Mouse (Mus musculus): ENCODE results near the gene Hmx3. TPM values are rescaled to one million over a fixed set of nuclear protein-coding genes. Genes with fewer than 3 reads are reported as not detected.

Hmx3 gene
- polyA plus RNA-seq, 1 experiment from 2014 or later = 0.91 TPM

DNA sequence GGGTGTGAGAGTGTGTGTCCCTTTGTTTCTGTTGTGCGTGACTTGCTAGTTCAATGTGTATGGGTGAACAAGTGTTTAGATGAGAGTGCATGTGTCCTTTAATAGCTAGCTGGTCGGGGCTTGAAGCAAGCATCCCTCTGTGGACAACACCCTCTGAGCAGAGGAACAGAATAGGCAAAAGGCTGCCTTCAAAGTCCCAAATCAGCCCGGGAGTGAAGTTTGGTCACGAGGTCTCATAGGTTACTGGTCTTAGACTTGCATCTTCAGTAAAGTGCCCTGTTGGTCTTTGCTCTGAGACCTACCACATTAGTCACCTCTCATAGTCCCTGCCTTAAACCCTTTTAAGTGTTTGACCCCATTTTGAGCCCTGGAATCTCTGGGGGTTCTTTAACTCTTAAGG is 8.8 kb downstream of the Hmx3 start:
- no peak overlapping the region for H3K9ac ChIP-seq (ENCODE audit: low read depth, low read length)
- no peak overlapping the region for H3K27ac ChIP-seq (ENCODE audit: low read depth, low read length)
- no peaks in the 10 kb centered on the region for H3K4me1 ChIP-seq (replicated peaks; ENCODE audit: control insufficient read depth, insufficient read depth, low read length)
- ATAC-seq = no peak
- no peak overlapping the region for H3K4me3 ChIP-seq (ENCODE audit: low read depth, low read length)
- no peaks in the 10 kb centered on the region for H3K36me3 ChIP-seq (ENCODE audit: control insufficient read depth, insufficient read depth)
- 5% methylated on average over 4 of the region's 4 CpGs for WGBS
- no peak for TF ChIP-seq CTCF (IDR thresholded peaks at IDR 0.05; ENCODE audit: low read depth)
- H3K9me3 ChIP-seq (ENCODE audit: control insufficient read depth) = no peaks in the 10 kb centered on the region
- no peak overlapping the region for H3K4me2 ChIP-seq (replicated peaks; ENCODE audit: low read depth)
- H3K27me3 ChIP-seq (replicated peaks; ENCODE audit: control insufficient read depth, insufficient read depth, low read length) = peaks cover 98% of the 10 kb centered on the region

DNA sequence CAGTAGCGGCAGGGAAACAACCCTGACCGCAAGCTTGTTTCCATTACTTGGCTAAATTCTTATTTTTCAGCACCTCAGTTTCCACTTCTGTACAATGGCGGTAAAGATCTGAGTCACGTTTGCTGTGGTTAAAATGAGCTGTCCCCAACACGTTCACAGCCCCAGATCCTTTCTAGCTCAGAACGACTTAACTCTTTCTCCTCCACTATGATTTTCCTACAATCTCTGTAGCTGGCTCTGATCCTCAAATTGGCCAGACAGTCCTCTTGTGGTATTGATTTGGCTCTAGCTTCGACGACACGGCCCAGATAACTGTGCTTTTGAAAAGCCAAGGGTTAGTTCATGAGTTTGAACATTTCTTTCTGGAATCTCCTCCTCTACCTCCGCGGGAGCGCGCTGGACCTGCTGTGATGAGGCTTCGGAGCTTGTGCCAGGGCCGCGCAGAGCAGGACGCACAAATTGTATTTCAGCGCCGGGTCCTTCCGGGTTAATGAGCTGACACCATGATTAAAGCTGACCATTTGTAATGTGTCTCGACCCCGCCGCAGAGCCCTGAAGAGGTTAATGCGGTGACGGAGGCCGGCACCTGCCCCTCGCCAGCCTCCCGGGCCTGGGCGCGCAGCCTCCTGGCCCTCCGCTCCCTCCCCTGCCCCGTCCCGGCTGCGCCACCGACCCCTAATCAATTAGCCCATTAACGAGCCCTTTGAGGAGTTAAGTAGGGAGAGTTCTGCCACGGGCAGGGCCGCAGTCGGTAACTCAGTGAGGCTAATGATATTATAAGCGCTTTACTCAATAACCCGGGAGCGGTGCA is 9.5 kb downstream of the Hmx3 start:
- Histone ChIP-seq H3K4me2 (replicated peaks; ENCODE audit: low read depth) (no peak overlapping the region), H3K9ac (ENCODE audit: low read depth, low read length) (no peak overlapping the region), H3K36me3 (ENCODE audit: control insufficient read depth, insufficient read depth) (no peaks in the 10 kb centered on the region), H3K4me3 (ENCODE audit: low read depth, low read length) (no peak overlapping the region), H3K4me1 (replicated peaks; ENCODE audit: control insufficient read depth, insufficient read depth, low read length) (0 out of 2 replicates have a peak, but pooled peaks cover 4% of the 10 kb centered on the region), H3K27me3 (replicated peaks; ENCODE audit: control insufficient read depth, insufficient read depth, low read length) (peaks cover 98% of the 10 kb centered on the region), H3K9me3 (ENCODE audit: control insufficient read depth) (no peaks in the 10 kb centered on the region), H3K27ac (ENCODE audit: low read depth, low read length) (no peak overlapping the region)
- 2% methylated on average over 42 of the region's 42 CpGs for WGBS
- no peak for TF ChIP-seq CTCF (IDR thresholded peaks at IDR 0.05; ENCODE audit: low read depth)
- no peak for ATAC-seq

DNA sequence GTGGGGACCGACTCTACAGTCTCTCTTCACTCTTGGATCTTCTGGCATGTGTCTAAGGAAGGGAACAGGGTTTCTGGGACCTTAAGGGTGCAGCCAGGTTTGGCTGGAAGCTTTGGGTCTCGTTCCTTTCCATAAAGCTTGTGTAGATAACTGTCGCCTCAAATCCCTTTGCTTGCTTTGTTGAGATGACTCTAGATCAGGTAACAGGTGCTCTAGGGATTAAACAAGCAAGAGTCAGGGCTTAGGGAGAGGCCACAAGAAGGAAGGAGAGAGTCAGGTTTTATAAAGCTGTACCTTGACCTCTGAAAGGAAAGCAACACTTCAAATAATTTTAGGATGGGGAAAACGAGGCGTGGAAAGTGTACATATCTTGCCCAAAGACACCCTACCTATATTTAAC is 10.1 kb downstream of the Hmx3 start:
- no peak for TF ChIP-seq CTCF (IDR thresholded peaks at IDR 0.05; ENCODE audit: low read depth)
- peaks cover 98% of the 10 kb centered on the region for H3K27me3 ChIP-seq (replicated peaks; ENCODE audit: control insufficient read depth, insufficient read depth, low read length)
- H3K36me3 ChIP-seq (ENCODE audit: control insufficient read depth, insufficient read depth) = no peaks in the 10 kb centered on the region
- under 1% methylated on average over 5 of the region's 5 CpGs for WGBS
- H3K9ac ChIP-seq (ENCODE audit: low read depth, low read length) = no peak overlapping the region
- H3K4me3 ChIP-seq (ENCODE audit: low read depth, low read length) = no peak overlapping the region
- ATAC-seq = no peak
- H3K4me1 ChIP-seq (replicated peaks; ENCODE audit: control insufficient read depth, insufficient read depth, low read length) = 0 out of 2 replicates have a peak, but pooled peaks cover 4% of the 10 kb centered on the region
- no peak overlapping the region for H3K4me2 ChIP-seq (replicated peaks; ENCODE audit: low read depth)
- H3K9me3 ChIP-seq (ENCODE audit: control insufficient read depth) = no peaks in the 10 kb centered on the region
- no peak overlapping the region for H3K27ac ChIP-seq (ENCODE audit: low read depth, low read length)

DNA sequence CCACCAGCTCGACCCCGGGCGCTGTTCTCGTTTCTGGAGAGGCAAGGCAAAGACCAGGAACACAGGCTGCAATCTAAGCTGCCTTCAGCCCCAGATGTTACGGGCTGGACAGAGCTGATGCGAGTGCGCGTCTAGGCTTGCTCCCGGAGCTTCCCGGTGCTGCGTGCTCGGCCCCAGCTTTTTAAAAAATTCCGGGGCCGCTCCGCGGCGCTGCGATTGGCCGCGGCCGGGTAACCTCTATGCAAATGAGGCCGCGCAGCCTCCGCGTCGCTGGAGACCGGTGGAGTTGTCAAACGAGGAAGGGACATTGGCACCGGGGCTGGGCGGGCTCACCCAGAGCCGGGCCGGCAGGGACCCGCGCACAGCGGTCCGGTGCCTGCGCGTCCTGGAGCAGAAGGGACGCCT is 11.1 kb downstream of the Hmx3 start:
- no peaks in the 10 kb centered on the region for H3K36me3 ChIP-seq (ENCODE audit: control insufficient read depth, insufficient read depth)
- H3K4me1 ChIP-seq (replicated peaks; ENCODE audit: control insufficient read depth, insufficient read depth, low read length) = 0 out of 2 replicates have a peak, but pooled peaks cover 4% of the 10 kb centered on the region
- H3K9me3 ChIP-seq (ENCODE audit: control insufficient read depth) = no peaks in the 10 kb centered on the region
- under 1% methylated on average over 37 of the region's 39 CpGs for WGBS
- no peak overlapping the region for H3K27ac ChIP-seq (ENCODE audit: low read depth, low read length)
- H3K4me2 ChIP-seq (replicated peaks; ENCODE audit: low read depth) = peak overlapping the region; percentile 55
- H3K4me3 ChIP-seq (ENCODE audit: low read depth, low read length) = peak overlapping the region; percentile 33
- H3K9ac ChIP-seq (ENCODE audit: low read depth, low read length) = no peak overlapping the region
- ATAC-seq = peak; percentile 19; the same call in 1 of the 2 replicates
- TF ChIP-seq CTCF (IDR thresholded peaks at IDR 0.05; ENCODE audit: low read depth) = no peak
- H3K27me3 ChIP-seq (replicated peaks; ENCODE audit: control insufficient read depth, insufficient read depth, low read length) = peaks cover 98% of the 10 kb centered on the region

DNA sequence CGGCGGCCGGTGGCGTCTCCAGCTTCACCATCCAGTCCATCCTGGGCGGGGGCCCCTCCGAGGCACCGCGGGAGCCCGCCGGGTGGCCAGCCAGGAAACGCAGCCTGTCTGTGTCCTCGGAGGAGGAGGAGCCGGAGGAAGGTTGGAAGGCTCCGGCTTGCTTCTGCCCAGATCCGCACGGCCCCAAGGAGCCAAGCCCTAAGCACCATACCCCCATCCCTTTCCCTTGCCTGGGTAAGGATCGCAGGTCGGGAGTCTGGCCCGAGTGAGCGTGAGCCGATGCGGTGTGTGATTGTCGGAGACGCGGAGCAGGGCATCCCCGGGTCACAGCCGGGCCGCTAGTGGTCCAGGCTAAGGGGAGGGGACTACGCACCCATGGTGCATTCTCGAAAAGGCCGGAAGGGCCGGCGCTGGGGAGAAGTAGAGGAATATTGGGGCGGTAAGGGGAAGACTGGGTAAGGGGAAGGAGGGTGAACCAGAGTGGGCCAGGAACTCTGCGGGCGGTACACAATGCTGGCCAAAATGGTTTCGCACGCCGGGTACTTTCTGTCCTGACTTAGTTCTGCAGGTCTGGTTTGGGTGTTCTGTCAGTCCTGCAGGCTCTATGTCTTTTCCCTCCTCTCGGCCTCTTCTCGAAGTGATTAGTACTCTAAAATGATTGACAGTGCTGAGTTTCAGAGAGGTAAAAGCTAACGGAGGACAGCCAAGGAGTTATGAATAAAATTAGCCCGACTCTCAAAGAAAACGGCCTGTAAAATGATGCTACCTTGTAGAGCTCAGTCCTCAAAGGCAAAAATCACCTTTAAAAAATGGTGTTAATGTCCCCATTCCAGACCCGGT is 11.9 kb downstream of the Hmx3 start:
- H3K4me3 ChIP-seq (ENCODE audit: low read depth, low read length) = peak overlapping the region; percentile 33
- 0 out of 2 replicates have a peak, but pooled peaks cover 4% of the 10 kb centered on the region for H3K4me1 ChIP-seq (replicated peaks; ENCODE audit: control insufficient read depth, insufficient read depth, low read length)
- no peak overlapping the region for H3K27ac ChIP-seq (ENCODE audit: low read depth, low read length)
- 0 out of 2 replicates have a peak overlapping the region, but pooled peaks have one; percentile 11 for H3K9ac ChIP-seq (ENCODE audit: low read depth, low read length)
- no peaks in the 10 kb centered on the region for H3K9me3 ChIP-seq (ENCODE audit: control insufficient read depth)
- TF ChIP-seq CTCF (IDR thresholded peaks at IDR 0.05; ENCODE audit: low read depth) = no peak
- ATAC-seq = no peak
- H3K27me3 ChIP-seq (replicated peaks; ENCODE audit: control insufficient read depth, insufficient read depth, low read length) = peaks cover 99% of the 10 kb centered on the region
- under 1% methylated on average over 45 of the region's 45 CpGs for WGBS
- no peaks in the 10 kb centered on the region for H3K36me3 ChIP-seq (ENCODE audit: control insufficient read depth, insufficient read depth)
- H3K4me2 ChIP-seq (replicated peaks; ENCODE audit: low read depth) = peak overlapping the region; percentile 55

Data from intestine, postnatal 0 days (tissue).